Mouse (Mus musculus) liver, embryonic 11.5 days (tissue): ENCODE results near the gene Slc25a26. TPM values are rescaled to one million over a fixed set of nuclear protein-coding genes. Genes with fewer than 3 reads are reported as not detected.

ENCODE experiments used
- ATAC-seq: fragments of 200-750 bp; cut with Nextera tagmentation; replicated peaks from 2 replicates; pipeline ENCODE4 v1.8.0; 2017; ENCODE audit warnings: moderate number of reproducible peaks, mild to moderate bottlenecking, moderate TSS enrichment, moderate library complexity; ENCODE audit not compliant: low FRiP score
- DNase-seq: peaks from one replicate; pipeline ENCODE4 v3.0.0-alpha.2; 2017; ENCODE audit warnings: low spot score
- H3K27ac ChIP-seq: fragments of 300-500 bp; sonication (generic); 2 replicates; pipeline ENCODE4 v1.5.1; 2014; ENCODE audit warnings: mild to moderate bottlenecking, low read depth, low read length, control low read depth
- H3K27me3 ChIP-seq: fragments of 300-500 bp; sonication (generic); replicated peaks from 2 replicates; pipeline ENCODE4 v1.6.1; 2014; ENCODE audit warnings: low read length, mixed read lengths; ENCODE audit not compliant: control insufficient read depth, insufficient read depth
- H3K36me3 ChIP-seq: fragments of 300-500 bp; sonication (generic); 2 replicates; pipeline ENCODE4 v1.6.1; 2014; ENCODE audit warnings: mild to moderate bottlenecking, low read length, moderate library complexity, mixed read lengths; ENCODE audit not compliant: control insufficient read depth, insufficient read depth
- H3K4me1 ChIP-seq: fragments of 300-500 bp; sonication (generic); replicated peaks from 2 replicates; pipeline ENCODE4 v1.6.1; 2014; ENCODE audit warnings: low read length, mixed read lengths; ENCODE audit not compliant: control insufficient read depth, insufficient read depth
- H3K4me2 ChIP-seq: fragments of 300-500 bp; sonication (generic); 2 replicates; pipeline ENCODE4 v1.6.1; 2014; ENCODE audit warnings: mild to moderate bottlenecking, control low read depth, moderate library complexity
- H3K4me3 ChIP-seq: fragments of 300-500 bp; sonication (generic); 2 replicates; pipeline ENCODE4 v1.5.1; 2014; ENCODE audit warnings: low read depth, low read length, control low read depth
- H3K9ac ChIP-seq: fragments of 300-500 bp; sonication (generic); 2 replicates; pipeline ENCODE4 v1.6.1; 2014; ENCODE audit warnings: low read depth, low read length, control low read depth
- H3K9me3 ChIP-seq: fragments of 300-500 bp; sonication (generic); 2 replicates; pipeline ENCODE4 v1.6.1; 2016; ENCODE audit warnings: low read length, inconsistent platforms, mixed read lengths; ENCODE audit not compliant: control insufficient read depth
- WGBS: fragments of 180-500 bp; shearing (Covaris S2); extraction: QIAGEN DNeasy Blood & Tissue Kit; methylation state at CpG from one replicate; pipeline ENCODE4 v1.1.7; 2014; 5-methylcytosine and 5-hydroxymethylcytosine counted together
- polyA plus RNA-seq: library from polyadenylated mRNA; unstranded; fragments of >200 nt; fragmentation: Nextera tagmentation; extraction: Ambion mirVana; gene quantifications from 2 replicates; pipeline ENCODE4 v1.2.1, GENCODE M21; 2014

Gene Slc25a26
- polyA plus RNA-seq, 1 experiment from 2014 or later = 8.2 TPM

- H3K4me1 ChIP-seq = no peaks in the 10 kb centered on the region
- no peaks in the 10 kb centered on the region for H3K27me3 ChIP-seq
- WGBS = 91% methylated on average over 6 of the region's 6 CpGs
- no peaks in the 10 kb centered on the region for H3K9me3 ChIP-seq
- H3K27ac ChIP-seq = no peak overlapping the region
- H3K9ac ChIP-seq = no peak overlapping the region
- DNase-seq = peak; percentile 2
- no peaks in the 10 kb centered on the region; the same call in 1 of the 2 replicates for H3K36me3 ChIP-seq
- no peak overlapping the region for H3K4me3 ChIP-seq
- H3K4me2 ChIP-seq = no peak overlapping the region
- ATAC-seq = no peak
Observed at GRCm38 (mm10) chr6:94518171-94518570, 18.0 kb downstream of the Slc25a26 start.

GRCm38 (mm10) chr6:94524335-94524734 is 24.2 kb downstream of the Slc25a26 start:
- Histone ChIP-seq H3K27ac (no peak overlapping the region), H3K9ac (no peak overlapping the region), H3K4me3 (no peak overlapping the region), H3K9me3 (no peaks in the 10 kb centered on the region), H3K4me1 (no peaks in the 10 kb centered on the region), H3K36me3 (no peaks in the 10 kb centered on the region; the same call in 1 of the 2 replicates), H3K4me2 (no peak overlapping the region), H3K27me3 (no peaks in the 10 kb centered on the region)
- DNase-seq (no peak), ATAC-seq (no peak)
- 32% methylated on average over 2 of the region's 2 CpGs for WGBS

- no peaks in the 10 kb centered on the region for H3K4me1 ChIP-seq
- WGBS = 79% methylated on average over 7 of the region's 7 CpGs
- H3K4me2 ChIP-seq = no peak overlapping the region
- H3K36me3 ChIP-seq = no peaks in the 10 kb centered on the region
- no peak overlapping the region for H3K4me3 ChIP-seq
- no peak overlapping the region for H3K9ac ChIP-seq
- H3K27me3 ChIP-seq = no peaks in the 10 kb centered on the region
- ATAC-seq = no peak
- no peaks in the 10 kb centered on the region for H3K9me3 ChIP-seq
- no peak for DNase-seq
- no peak overlapping the region for H3K27ac ChIP-seq
Observed at GRCm38 (mm10) chr6:94530756-94531155, 30.6 kb downstream of the Slc25a26 start.

- ATAC-seq (no peak), DNase-seq (no peak)
- Histone ChIP-seq H3K9ac (no peak overlapping the region), H3K4me1 (no peaks in the 10 kb centered on the region), H3K27ac (no peak overlapping the region), H3K36me3 (no peaks in the 10 kb centered on the region), H3K9me3 (no peaks in the 10 kb centered on the region), H3K27me3 (no peaks in the 10 kb centered on the region), H3K4me3 (no peak overlapping the region), H3K4me2 (no peak overlapping the region)
- WGBS = 70% methylated on average over 4 of the region's 4 CpGs
Observed at GRCm38 (mm10) chr6:94532086-94532485, 32.0 kb downstream of the Slc25a26 start.

- WGBS = 79% methylated on average over 8 of the region's 8 CpGs
- Histone ChIP-seq H3K36me3 (no peaks in the 10 kb centered on the region), H3K27me3 (no peaks in the 10 kb centered on the region), H3K4me1 (no peaks in the 10 kb centered on the region), H3K9me3 (no peaks in the 10 kb centered on the region), H3K9ac (no peak overlapping the region), H3K4me3 (no peak overlapping the region), H3K4me2 (no peak overlapping the region), H3K27ac (no peak overlapping the region)
- ATAC-seq (no peak), DNase-seq (no peak)
Observed at GRCm38 (mm10) chr6:94536478-94536877, 36.3 kb downstream of the Slc25a26 start.

GRCm38 (mm10) chr6:94537652-94538051 is 37.5 kb downstream of the Slc25a26 start:
- ATAC-seq = no peak
- Histone ChIP-seq H3K9ac (no peak overlapping the region), H3K4me3 (no peak overlapping the region), H3K36me3 (no peaks in the 10 kb centered on the region), H3K9me3 (no peaks in the 10 kb centered on the region), H3K4me2 (no peak overlapping the region), H3K27me3 (no peaks in the 10 kb centered on the region), H3K27ac (no peak overlapping the region), H3K4me1 (no peaks in the 10 kb centered on the region)
- no peak for DNase-seq
- 82% methylated on average over 1 of the region's 1 CpGs for WGBS

GRCm38 (mm10) chr6:94540090-94540489 is 40.0 kb downstream of the Slc25a26 start:
- WGBS = 69% methylated on average over 3 of the region's 3 CpGs
- no peak overlapping the region for H3K9ac ChIP-seq
- ATAC-seq = no peak

GRCm38 (mm10) chr6:94540615-94541014 is 40.5 kb downstream of the Slc25a26 start:
- DNase-seq (no peak), ATAC-seq (no peak)
- H3K9me3 ChIP-seq = no peaks in the 10 kb centered on the region
- H3K4me1 ChIP-seq = no peaks in the 10 kb centered on the region
- H3K27me3 ChIP-seq = no peaks in the 10 kb centered on the region
- 81% methylated on average over 4 of the region's 4 CpGs for WGBS
- no peaks in the 10 kb centered on the region for H3K36me3 ChIP-seq
- no peak overlapping the region for H3K27ac ChIP-seq
- no peak overlapping the region for H3K9ac ChIP-seq
- no peak overlapping the region for H3K4me3 ChIP-seq
- no peak overlapping the region for H3K4me2 ChIP-seq

More at GRCm38 (mm10) chr6:94540090-94540489, 40.0 kb downstream of the Slc25a26 start:
- no peak overlapping the region for H3K27ac ChIP-seq
- no peak overlapping the region for H3K4me3 ChIP-seq
- H3K36me3 ChIP-seq = no peaks in the 10 kb centered on the region
- H3K4me2 ChIP-seq = no peak overlapping the region
- no peaks in the 10 kb centered on the region for H3K4me1 ChIP-seq
- no peaks in the 10 kb centered on the region for H3K27me3 ChIP-seq
- DNase-seq = no peak
- no peaks in the 10 kb centered on the region for H3K9me3 ChIP-seq

GRCm38 (mm10) chr6:94541133-94541532 is 41.0 kb downstream of the Slc25a26 start:
- no peak overlapping the region for H3K4me3 ChIP-seq
- H3K9me3 ChIP-seq = no peaks in the 10 kb centered on the region
- ATAC-seq (no peak), DNase-seq (no peak)
- H3K4me1 ChIP-seq = no peaks in the 10 kb centered on the region
- no peak overlapping the region for H3K9ac ChIP-seq
- H3K4me2 ChIP-seq = no peak overlapping the region
- no peak overlapping the region for H3K27ac ChIP-seq
- H3K27me3 ChIP-seq = no peaks in the 10 kb centered on the region
- 59% methylated on average over 6 of the region's 6 CpGs for WGBS
- H3K36me3 ChIP-seq = no peaks in the 10 kb centered on the region
